Mouse (Mus musculus): ENCODE measurements around the gene Rab11b. TPM values are rescaled to one million over a fixed set of nuclear protein-coding genes. Genes with fewer than 3 reads are reported as not detected.

Gene Rab11b
- polyA plus RNA-seq, 1 experiment from 2014 or later = 346 TPM

GRCm38 (mm10) chr17:33728396-33728795, 31.9 kb downstream of the Rab11b start:
- 80% methylated on average over 2 of the region's 2 CpGs for WGBS
- H3K27ac ChIP-seq = no peak overlapping the region
- H3K27me3 ChIP-seq (ENCODE audit: poor library complexity, severe bottlenecking) = no peaks in the 10 kb centered on the region
- no peaks in the 10 kb centered on the region for H3K4me1 ChIP-seq
- no peak for DNase-seq (ENCODE audit: extremely low spot score, low spot score)
- no peak overlapping the region for H3K4me3 ChIP-seq
- H3K36me3 ChIP-seq (replicated peaks) = no peaks in the 10 kb centered on the region
- H3K9me3 ChIP-seq = peaks cover 11% of the 10 kb centered on the region

- no peaks in the 10 kb centered on the region for H3K9me3 ChIP-seq
- peaks cover 12% of the 10 kb centered on the region for H3K4me1 ChIP-seq
- H3K27ac ChIP-seq = no peak overlapping the region
- no peak for DNase-seq (ENCODE audit: extremely low spot score, low spot score)
- WGBS = 93% methylated on average over 7 of the region's 7 CpGs
- H3K4me3 ChIP-seq = no peak overlapping the region
- no peaks in the 10 kb centered on the region for H3K27me3 ChIP-seq (ENCODE audit: poor library complexity, severe bottlenecking)
- H3K36me3 ChIP-seq (replicated peaks) = 0 out of 2 replicates have a peak, but pooled peaks cover 2% of the 10 kb centered on the region
Measured at GRCm38 (mm10) chr17:33719736-33720378, 40.5 kb downstream of the Rab11b start.

- WGBS = 48% methylated on average over 10 of the region's 10 CpGs
- no peak for DNase-seq (ENCODE audit: extremely low spot score, low spot score)
- H3K4me3 ChIP-seq = peak overlapping the region; percentile 90
- no peaks in the 10 kb centered on the region for H3K9me3 ChIP-seq
- peak overlapping the region; percentile 86 for H3K27ac ChIP-seq
- H3K27me3 ChIP-seq (ENCODE audit: poor library complexity, severe bottlenecking) = no peaks in the 10 kb centered on the region
- H3K36me3 ChIP-seq (replicated peaks) = 0 out of 2 replicates have a peak, but pooled peaks cover 2% of the 10 kb centered on the region
- peaks cover 12% of the 10 kb centered on the region for H3K4me1 ChIP-seq
Measured at GRCm38 (mm10) chr17:33718944-33719725, 41.2 kb downstream of the Rab11b start.

- peaks cover 12% of the 10 kb centered on the region for H3K4me1 ChIP-seq
- H3K27ac ChIP-seq = peak within 1 kb of the TSS; percentile 86
- H3K4me3 ChIP-seq = peak within 1 kb of the TSS; percentile 90
- no peaks in the 10 kb centered on the region for H3K27me3 ChIP-seq (ENCODE audit: poor library complexity, severe bottlenecking)
- under 1% methylated on average over 46 of the region's 46 CpGs for WGBS
- H3K9me3 ChIP-seq = no peaks in the 10 kb centered on the region
- DNase-seq (ENCODE audit: extremely low spot score, low spot score) = peak; percentile 96
- 0 out of 2 replicates have a peak, but pooled peaks cover 2% of the 10 kb centered on the region for H3K36me3 ChIP-seq (replicated peaks)
Measured at GRCm38 (mm10) chr17:33718384-33718881, 41.9 kb downstream of the Rab11b start, which contains the start of gene March2. Gene March2 (minus strand): TSS chr17:33718670.

- Histone ChIP-seq H3K36me3 (replicated peaks) (0 out of 2 replicates have a peak, but pooled peaks cover 2% of the 10 kb centered on the region), H3K27me3 (ENCODE audit: poor library complexity, severe bottlenecking) (no peaks in the 10 kb centered on the region), H3K4me1 (peaks cover 12% of the 10 kb centered on the region), H3K4me3 (peak overlapping the region; percentile 90), H3K27ac (peak overlapping the region; percentile 86), H3K9me3 (no peaks in the 10 kb centered on the region)
- DNase-seq (ENCODE audit: extremely low spot score, low spot score) = no peak
- WGBS = 10% methylated on average over 8 of the region's 8 CpGs
Measured at GRCm38 (mm10) chr17:33717982-33718381, 42.3 kb downstream of the Rab11b start.

- 85% methylated on average over 1 of the region's 1 CpGs for WGBS
- Histone ChIP-seq H3K4me3 (peak overlapping the region; percentile 90; the same call in 1 of the 2 replicates), H3K4me1 (peaks cover 12% of the 10 kb centered on the region)
Measured at GRCm38 (mm10) chr17:33717246-33717645, 43.1 kb downstream of the Rab11b start.

GRCm38 (mm10) chr17:33714779-33715178, 45.6 kb downstream of the Rab11b start:
- Histone ChIP-seq H3K9me3 (peaks cover 6% of the 10 kb centered on the region; the same call in 1 of the 2 replicates), H3K36me3 (replicated peaks) (0 out of 2 replicates have a peak, but pooled peaks cover 8% of the 10 kb centered on the region), H3K27me3 (ENCODE audit: poor library complexity, severe bottlenecking) (no peaks in the 10 kb centered on the region), H3K27ac (no peak overlapping the region), H3K4me1 (peaks cover 12% of the 10 kb centered on the region), H3K4me3 (no peak overlapping the region)
- WGBS = 93% methylated on average over 1 of the region's 1 CpGs
- DNase-seq (ENCODE audit: extremely low spot score, low spot score) = no peak

More at GRCm38 (mm10) chr17:33717246-33717645, 43.1 kb downstream of the Rab11b start:
- DNase-seq (ENCODE audit: extremely low spot score, low spot score) = no peak
- H3K9me3 ChIP-seq = no peaks in the 10 kb centered on the region
- H3K36me3 ChIP-seq (replicated peaks) = 0 out of 2 replicates have a peak, but pooled peaks cover 2% of the 10 kb centered on the region
- H3K27me3 ChIP-seq (ENCODE audit: poor library complexity, severe bottlenecking) = no peaks in the 10 kb centered on the region
- H3K27ac ChIP-seq = no peak overlapping the region

- no peak overlapping the region for H3K27ac ChIP-seq
- peaks cover 21% of the 10 kb centered on the region for H3K36me3 ChIP-seq (replicated peaks)
- H3K27me3 ChIP-seq (ENCODE audit: poor library complexity, severe bottlenecking) = no peaks in the 10 kb centered on the region
- peaks cover 6% of the 10 kb centered on the region for H3K4me1 ChIP-seq
- peaks cover 6% of the 10 kb centered on the region; the same call in 1 of the 2 replicates for H3K9me3 ChIP-seq
- no peak for DNase-seq (ENCODE audit: extremely low spot score, low spot score)
- H3K4me3 ChIP-seq = no peak overlapping the region; the same call in 1 of the 2 replicates
- WGBS = 87% methylated on average over 5 of the region's 5 CpGs
Measured at GRCm38 (mm10) chr17:33713271-33713670, 47.1 kb downstream of the Rab11b start.

- Histone ChIP-seq H3K36me3 (replicated peaks) (peaks cover 24% of the 10 kb centered on the region), H3K4me1 (no peaks in the 10 kb centered on the region), H3K4me3 (no peak overlapping the region), H3K9me3 (peaks cover 6% of the 10 kb centered on the region; the same call in 1 of the 2 replicates), H3K27ac (no peak overlapping the region), H3K27me3 (ENCODE audit: poor library complexity, severe bottlenecking) (no peaks in the 10 kb centered on the region)
- 78% methylated on average over 3 of the region's 3 CpGs for WGBS
- DNase-seq (ENCODE audit: extremely low spot score, low spot score) = no peak
Measured at GRCm38 (mm10) chr17:33709834-33710233, 50.5 kb downstream of the Rab11b start.

- Histone ChIP-seq H3K36me3 (replicated peaks) (peaks cover 17% of the 10 kb centered on the region), H3K9me3 (no peaks in the 10 kb centered on the region), H3K27me3 (ENCODE audit: poor library complexity, severe bottlenecking) (no peaks in the 10 kb centered on the region), H3K27ac (no peak overlapping the region), H3K4me1 (no peaks in the 10 kb centered on the region), H3K4me3 (no peak overlapping the region)
- 89% methylated on average over 9 of the region's 9 CpGs for WGBS
- DNase-seq (ENCODE audit: extremely low spot score, low spot score) = no peak
Measured at GRCm38 (mm10) chr17:33703091-33703490, 57.2 kb downstream of the Rab11b start.

GRCm38 (mm10) chr17:33702178-33702577, 58.2 kb downstream of the Rab11b start:
- Histone ChIP-seq H3K27me3 (ENCODE audit: poor library complexity, severe bottlenecking) (no peaks in the 10 kb centered on the region), H3K27ac (no peak overlapping the region), H3K4me1 (no peaks in the 10 kb centered on the region), H3K4me3 (no peak overlapping the region), H3K9me3 (no peaks in the 10 kb centered on the region), H3K36me3 (replicated peaks) (peaks cover 24% of the 10 kb centered on the region)
- WGBS = 83% methylated on average over 1 of the region's 1 CpGs
- no peak for DNase-seq (ENCODE audit: extremely low spot score, low spot score)

GRCm38 (mm10) chr17:33695471-33695870, 64.9 kb downstream of the Rab11b start:
- Histone ChIP-seq H3K4me1 (no peaks in the 10 kb centered on the region), H3K9me3 (no peaks in the 10 kb centered on the region), H3K27ac (no peak overlapping the region), H3K36me3 (replicated peaks) (peaks cover 32% of the 10 kb centered on the region), H3K27me3 (ENCODE audit: poor library complexity, severe bottlenecking) (no peaks in the 10 kb centered on the region), H3K4me3 (no peak overlapping the region)
- DNase-seq (ENCODE audit: extremely low spot score, low spot score) = no peak
- WGBS = 82% methylated on average over 1 of the region's 1 CpGs

Data from forebrain, embryonic 10.5 days (tissue).